Mouse (Mus musculus) testis, postnatal 10 days (tissue): Measurements from ENCODE around the gene Ifna16.

Source experiments
- DNase-seq: peaks from one replicate; pipeline ENCODE4 v3.0.0; 2021; ENCODE audit warnings: low spot score

Gene Ifna16

GRCm38 (mm10) chr4:88642526-88642925, 34.2 kb downstream of the Ifna16 start:
- no peak for DNase-seq

- peak; percentile 100 for DNase-seq
These were observed 35.5 kb downstream of the Ifna16 start for GRCm38 (mm10) chr4:88641077-88641831.

- DNase-seq, result no peak
These were observed 36.0 kb downstream of the Ifna16 start for GRCm38 (mm10) chr4:88640704-88641076.

- DNase-seq, result no peak
These were observed 42.4 kb downstream of the Ifna16 start, which contains the start of gene C87499 for GRCm38 (mm10) chr4:88634311-88634710. TSS of gene C87499 (minus strand) at chr4:88634411.
